Comparison of ENCODE assay signal across 30 mouse cellular contexts in genomic region chr7:44179299-44180045, GRCm38 (mm10). TPM values are rescaled to one million over a fixed set of nuclear protein-coding genes. Genes with fewer than 3 reads are reported as not detected.
DNase-seq lines count a peak whose midpoint lies in the region; ATAC-seq and TF ChIP-seq lines count a peak whose summit lies in the region.
"Had no signal": no experiment of that assay in that cellular context is flagged by ENCODE, and none has a peak within 500 bp of the region (broad histone marks: within the 10 kb centered on the region; RNA-seq: fewer than 3 reads in every experiment).

No protein-coding gene starts in this region.

- H3K36me3 ChIP-seq in kidney, embryonic 16.5 days (ENCODE audit: insufficient read depth, low read length), result no peaks in the 10 kb centered on the region
- no peaks in the 10 kb centered on the region for H3K36me3 ChIP-seq in stomach, embryonic 15.5 days
- H3K36me3 ChIP-seq: embryonic facial prominence, embryonic 10.5 days; forebrain, embryonic 12.5 days; hindbrain, embryonic 10.5 days; limb, embryonic 10.5 days; midbrain, embryonic 15.5 days had no signal

- 0 out of 2 replicates have a peak overlapping the region, but pooled peaks have one; percentile 43 for H3K27ac ChIP-seq in kidney, embryonic 16.5 days (ENCODE audit: low read length)
- H3K27ac ChIP-seq in stomach, embryonic 15.5 days, result peak overlapping the region; percentile 13; the same call in 1 of the 2 replicates
- H3K27ac ChIP-seq: embryonic facial prominence, embryonic 10.5 days; forebrain, embryonic 12.5 days; hindbrain, embryonic 10.5 days; hindbrain, postnatal 0 days; layer of hippocampus, adult 2 months; limb, embryonic 10.5 days; midbrain, embryonic 15.5 days had no signal

- ATAC-seq in kidney, embryonic 16.5 days (ENCODE audit: low FRiP score, low TSS enrichment), result peak; percentile 63; the same call in 1 of the 2 replicates
- peak; percentile 60; the same call in 1 of the 2 replicates for ATAC-seq in stomach, embryonic 15.5 days (ENCODE audit: insufficient read depth, low FRiP score, low read depth)
- ATAC-seq in granulocyte monocyte progenitor cell, adult 5-6 weeks (replicated peaks; ENCODE audit: poor library complexity, severe bottlenecking), result no peak
- ATAC-seq: hindbrain, postnatal 0 days; liver, postnatal 0 days; midbrain, embryonic 15.5 days; Patski had no signal

- no peak overlapping the region for H3K9ac ChIP-seq in kidney, embryonic 16.5 days (replicated peaks; ENCODE audit: low read length)
- H3K9ac ChIP-seq in stomach, embryonic 15.5 days, result no peak overlapping the region
- H3K9ac ChIP-seq: forebrain, embryonic 12.5 days; liver, postnatal 0 days; midbrain, embryonic 15.5 days had no signal

- 49% methylated on average over 9 of the region's 9 CpGs for WGBS in kidney, embryonic 16.5 days
- 53% methylated on average over 9 of the region's 9 CpGs for WGBS in stomach, embryonic 15.5 days

- TF ChIP-seq POLR2A in brain, embryonic 14.5 days (IDR thresholded peaks at IDR 0.05; ENCODE audit: borderline replicate concordance, extremely low read depth, insufficient read depth, insufficient read length, poor library complexity, severe bottlenecking), result no peak

- no peaks in the 10 kb centered on the region for H3K4me1 ChIP-seq in kidney, embryonic 16.5 days (ENCODE audit: insufficient read depth, low read length)
- no peaks in the 10 kb centered on the region for H3K4me1 ChIP-seq in stomach, embryonic 15.5 days
- H3K4me1 ChIP-seq: embryonic facial prominence, embryonic 10.5 days; forebrain, embryonic 12.5 days; hindbrain, embryonic 10.5 days; limb, embryonic 10.5 days; midbrain, embryonic 15.5 days had no signal

- 0 out of 2 replicates have a peak overlapping the region, but pooled peaks have one; percentile 12 for H3K4me2 ChIP-seq in kidney, embryonic 16.5 days (replicated peaks; ENCODE audit: low read depth, low read length)
- no peak overlapping the region for H3K4me2 ChIP-seq in stomach, embryonic 15.5 days
- H3K4me2 ChIP-seq: forebrain, embryonic 12.5 days; midbrain, embryonic 15.5 days had no signal

- peak; percentile 56 for DNase-seq in ES-CJ7 (ENCODE audit: low read depth, low spot score)
- DNase-seq in brain, embryonic 14.5 days (ENCODE audit: low read depth), result peak; percentile 18
- no peak for DNase-seq in gastrocnemius, adult 18-20 months (ENCODE audit: low spot score)
- DNase-seq in cerebellum, adult 11 months, result no peak
- DNase-seq: adrenal gland, postnatal 25 days; cerebellum, adult 18-20 months; gastrocnemius, postnatal 14 days; liver, postnatal 0 days; lung, postnatal 10 days; thymus, adult 2 months had no signal

- H3K9me3 ChIP-seq in kidney, embryonic 16.5 days (ENCODE audit: low read length), result no peaks in the 10 kb centered on the region
- no peaks in the 10 kb centered on the region for H3K9me3 ChIP-seq in stomach, embryonic 15.5 days
- H3K9me3 ChIP-seq: embryonic facial prominence, embryonic 10.5 days; forebrain, embryonic 12.5 days; hindbrain, embryonic 10.5 days; limb, embryonic 10.5 days; midbrain, embryonic 15.5 days had no signal

- no peak overlapping the region for H3K4me3 ChIP-seq in kidney, embryonic 16.5 days (ENCODE audit: low read length)
- no peak overlapping the region for H3K4me3 ChIP-seq in stomach, embryonic 15.5 days (replicated peaks)
- H3K4me3 ChIP-seq: embryonic facial prominence, embryonic 10.5 days; forebrain, embryonic 12.5 days; hindbrain, embryonic 10.5 days; layer of hippocampus, adult 2 months; limb, embryonic 10.5 days; midbrain, embryonic 15.5 days; myocyte had no signal

- no peak for TF ChIP-seq CTCF in brain, embryonic 14.5 days (IDR thresholded peaks at IDR 0.05; ENCODE audit: borderline replicate concordance, extremely low read depth, insufficient read depth, insufficient read length)

- no peaks in the 10 kb centered on the region for H3K27me3 ChIP-seq in kidney, embryonic 16.5 days (ENCODE audit: insufficient read depth, low read length)
- no peaks in the 10 kb centered on the region for H3K27me3 ChIP-seq in stomach, embryonic 15.5 days (replicated peaks)
- H3K27me3 ChIP-seq: forebrain, embryonic 12.5 days; midbrain, embryonic 15.5 days; Patski had no signal

RNA-seq across cellular contexts. Expression of gene Klk1b24, which starts 8.6 kb away (rescaled TPM):
- polyA plus RNA-seq in brain, embryonic 14.5 days (2012; rRNA removed), result 0.19 TPM in 1 of 2 replicates, not detected in the other
- not detected in 2 replicates for polyA plus RNA-seq in kidney, embryonic 16.5 days (2015; fragmentation: Nextera tagmentation; extraction: Ambion mirVana)
- polyA plus RNA-seq in stomach, embryonic 15.5 days (2015; fragmentation: Nextera tagmentation; extraction: Ambion mirVana), result 0.15 TPM in 1 of 2 replicates, not detected in the other
- total RNA-seq in gastrocnemius, adult 18-20 months (2021), result not detected
- total RNA-seq in granulocyte monocyte progenitor cell, adult 5-6 weeks (2014; fragmentation: Nextera tagmentation), result not detected in 2 replicates
- not detected in 2 replicates for total RNA-seq in granulocyte monocyte progenitor cell, adult 5-6 weeks (2017)
- total RNA-seq: adrenal gland, postnatal 25 days; gastrocnemius, postnatal 14 days; hindbrain, postnatal 0 days; layer of hippocampus, adult 2 months; left cerebral cortex, adult 18-20 months; liver, adult 2 months; megakaryocyte-erythroid progenitor cell, adult 5-6 weeks had no signal
- polyA plus RNA-seq: C2C12; embryonic facial prominence, embryonic 10.5 days; forebrain, embryonic 12.5 days; frontal cortex, adult 2 months; heart, embryonic 16.5 days; hindbrain, embryonic 10.5 days; hindbrain, postnatal 0 days; limb, embryonic 10.5 days; liver, adult 2 months; liver, postnatal 0 days; midbrain, embryonic 15.5 days; myocyte; neural tube, embryonic 14.5 days; Patski; small intestine, adult 2 months had no signal

RNA-seq across cellular contexts. Expression of gene Klk1b3, which starts 18.5 kb away (rescaled TPM):
- polyA plus RNA-seq in brain, embryonic 14.5 days (2012; rRNA removed), result not detected in 2 replicates
- polyA plus RNA-seq in kidney, embryonic 16.5 days (2015; fragmentation: Nextera tagmentation; extraction: Ambion mirVana), result 0.19 TPM in 1 of 2 replicates, not detected in the other
- 0.85 and 0.95 TPM in 2 replicates for polyA plus RNA-seq in stomach, embryonic 15.5 days (2015; fragmentation: Nextera tagmentation; extraction: Ambion mirVana)
- not detected for total RNA-seq in gastrocnemius, adult 18-20 months (2021)
- total RNA-seq in granulocyte monocyte progenitor cell, adult 5-6 weeks (2014; fragmentation: Nextera tagmentation), result not detected in 2 replicates
- not detected in 2 replicates for total RNA-seq in granulocyte monocyte progenitor cell, adult 5-6 weeks (2017)
- total RNA-seq: adrenal gland, postnatal 25 days; gastrocnemius, postnatal 14 days; hindbrain, postnatal 0 days; layer of hippocampus, adult 2 months; left cerebral cortex, adult 18-20 months; liver, adult 2 months; megakaryocyte-erythroid progenitor cell, adult 5-6 weeks had no signal
- polyA plus RNA-seq: C2C12; embryonic facial prominence, embryonic 10.5 days; forebrain, embryonic 12.5 days; frontal cortex, adult 2 months; heart, embryonic 16.5 days; hindbrain, embryonic 10.5 days; hindbrain, postnatal 0 days; limb, embryonic 10.5 days; liver, adult 2 months; liver, postnatal 0 days; midbrain, embryonic 15.5 days; myocyte; neural tube, embryonic 14.5 days; Patski had no signal

RNA-seq across cellular contexts. Expression of gene Klk1b4, which starts 27.8 kb away (rescaled TPM):
- polyA plus RNA-seq in brain, embryonic 14.5 days (2012; rRNA removed), result not detected in 2 replicates
- polyA plus RNA-seq in kidney, embryonic 16.5 days (2015; fragmentation: Nextera tagmentation; extraction: Ambion mirVana), result not detected in 2 replicates
- polyA plus RNA-seq in stomach, embryonic 15.5 days (2015; fragmentation: Nextera tagmentation; extraction: Ambion mirVana), result 0.22 and 0.32 TPM in 2 replicates
- total RNA-seq in gastrocnemius, adult 18-20 months (2021), result not detected
- not detected in 2 replicates for total RNA-seq in granulocyte monocyte progenitor cell, adult 5-6 weeks (2014; fragmentation: Nextera tagmentation)
- not detected in 2 replicates for total RNA-seq in granulocyte monocyte progenitor cell, adult 5-6 weeks (2017)
- total RNA-seq: adrenal gland, postnatal 25 days; gastrocnemius, postnatal 14 days; hindbrain, postnatal 0 days; layer of hippocampus, adult 2 months; left cerebral cortex, adult 18-20 months; megakaryocyte-erythroid progenitor cell, adult 5-6 weeks had no signal
- polyA plus RNA-seq: C2C12; embryonic facial prominence, embryonic 10.5 days; forebrain, embryonic 12.5 days; frontal cortex, adult 2 months; heart, embryonic 16.5 days; hindbrain, embryonic 10.5 days; hindbrain, postnatal 0 days; limb, embryonic 10.5 days; liver, postnatal 0 days; midbrain, embryonic 15.5 days; myocyte; neural tube, embryonic 14.5 days; Patski; small intestine, adult 2 months had no signal

RNA-seq across cellular contexts. Expression of gene Klk1b5, which starts 36.3 kb away (rescaled TPM):
- not detected in 2 replicates for polyA plus RNA-seq in brain, embryonic 14.5 days (2012; rRNA removed)
- 0.15 TPM in 1 of 2 replicates, not detected in the other for polyA plus RNA-seq in kidney, embryonic 16.5 days (2015; fragmentation: Nextera tagmentation; extraction: Ambion mirVana)
- 0.13 and 0.15 TPM in 2 replicates for polyA plus RNA-seq in stomach, embryonic 15.5 days (2015; fragmentation: Nextera tagmentation; extraction: Ambion mirVana)
- total RNA-seq in gastrocnemius, adult 18-20 months (2021), result not detected
- not detected in 2 replicates for total RNA-seq in granulocyte monocyte progenitor cell, adult 5-6 weeks (2014; fragmentation: Nextera tagmentation)
- not detected in 2 replicates for total RNA-seq in granulocyte monocyte progenitor cell, adult 5-6 weeks (2017)
- total RNA-seq: adrenal gland, postnatal 25 days; gastrocnemius, postnatal 14 days; hindbrain, postnatal 0 days; layer of hippocampus, adult 2 months; left cerebral cortex, adult 18-20 months; megakaryocyte-erythroid progenitor cell, adult 5-6 weeks had no signal
- polyA plus RNA-seq: C2C12; embryonic facial prominence, embryonic 10.5 days; forebrain, embryonic 12.5 days; frontal cortex, adult 2 months; heart, embryonic 16.5 days; hindbrain, embryonic 10.5 days; hindbrain, postnatal 0 days; limb, embryonic 10.5 days; liver, adult 2 months; liver, postnatal 0 days; midbrain, embryonic 15.5 days; myocyte; neural tube, embryonic 14.5 days; Patski had no signal

RNA-seq across cellular contexts. Expression of gene Klk1b16, which starts 42.9 kb away (rescaled TPM):
- polyA plus RNA-seq in brain, embryonic 14.5 days (2012; rRNA removed), result not detected in 2 replicates
- not detected in 2 replicates for polyA plus RNA-seq in kidney, embryonic 16.5 days (2015; fragmentation: Nextera tagmentation; extraction: Ambion mirVana)
- polyA plus RNA-seq in stomach, embryonic 15.5 days (2015; fragmentation: Nextera tagmentation; extraction: Ambion mirVana), result 0.09 TPM in 1 of 2 replicates, not detected in the other
- total RNA-seq in gastrocnemius, adult 18-20 months (2021), result not detected
- not detected in 2 replicates for total RNA-seq in granulocyte monocyte progenitor cell, adult 5-6 weeks (2014; fragmentation: Nextera tagmentation)
- not detected in 2 replicates for total RNA-seq in granulocyte monocyte progenitor cell, adult 5-6 weeks (2017)
- total RNA-seq: adrenal gland, postnatal 25 days; gastrocnemius, postnatal 14 days; hindbrain, postnatal 0 days; layer of hippocampus, adult 2 months; left cerebral cortex, adult 18-20 months; liver, adult 2 months; megakaryocyte-erythroid progenitor cell, adult 5-6 weeks had no signal
- polyA plus RNA-seq: C2C12; embryonic facial prominence, embryonic 10.5 days; forebrain, embryonic 12.5 days; frontal cortex, adult 2 months; heart, embryonic 16.5 days; hindbrain, embryonic 10.5 days; hindbrain, postnatal 0 days; limb, embryonic 10.5 days; liver, adult 2 months; liver, postnatal 0 days; midbrain, embryonic 15.5 days; myocyte; neural tube, embryonic 14.5 days; Patski; small intestine, adult 2 months had no signal

Comparison
In these comparisons a context has a peak if more than half of its experiments do, and no peak if none do; other contexts are left out.
1. DNase-seq: peak in ES-CJ7 (single experiment) and brain, embryonic 14.5 days (single experiment); none in gastrocnemius, adult 18-20 months (single experiment) and cerebellum, adult 11 months (single experiment).